Mouse (Mus musculus) neutrophil, adult 5-6 weeks (primary cell): ENCODE measurements around the gene Eif4enif1. TPM values are rescaled to one million over a fixed set of nuclear protein-coding genes. Genes with fewer than 3 reads are reported as not detected.
"Not testable (repeated sequence)": the region's sequence is repeated elsewhere in the genome, so short reads cannot be mapped to it uniquely, and the experiment has no call there.

ENCODE experiments used
- ATAC-seq: fragments of 151-379, 151-347 bp; 2 replicates; pipeline ENCODE4 v1.8.0; 2017; ENCODE audit warnings: mild to moderate bottlenecking, moderate TSS enrichment; ENCODE audit not compliant: insufficient number of reproducible peaks, poor library complexity, low FRiP score, severe bottlenecking; ENCODE audit errors: extremely low read depth
- total RNA-seq: library from RNA; stranded (forward); fragments of 200-1000 nt; gene quantifications from 2 replicates; pipeline ENCODE4 v1.2.3, GENCODE M21; 2017

Gene Eif4enif1
- total RNA-seq, 1 experiment from 2014 or later, result 81.2 TPM

DNA sequence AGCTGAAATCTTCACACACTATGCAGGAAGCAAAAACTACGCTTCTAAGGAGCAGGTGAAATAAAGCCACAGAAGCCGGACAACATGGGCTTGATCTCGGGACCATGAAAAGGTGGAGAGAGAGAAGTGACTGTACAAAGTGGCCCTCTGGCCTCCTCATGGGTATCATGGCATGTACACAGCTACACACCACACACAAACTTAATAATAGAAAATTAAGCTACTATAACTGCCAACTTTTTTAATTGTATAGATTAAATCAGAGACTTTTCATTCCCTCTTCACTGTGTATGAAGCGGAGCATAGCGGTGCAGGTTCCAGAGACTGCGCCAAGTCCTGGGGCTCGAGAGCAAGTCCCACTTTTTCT, 22.5 kb upstream of the Eif4enif1 start:
- ATAC-seq, result not testable (repeated sequence)

DNA sequence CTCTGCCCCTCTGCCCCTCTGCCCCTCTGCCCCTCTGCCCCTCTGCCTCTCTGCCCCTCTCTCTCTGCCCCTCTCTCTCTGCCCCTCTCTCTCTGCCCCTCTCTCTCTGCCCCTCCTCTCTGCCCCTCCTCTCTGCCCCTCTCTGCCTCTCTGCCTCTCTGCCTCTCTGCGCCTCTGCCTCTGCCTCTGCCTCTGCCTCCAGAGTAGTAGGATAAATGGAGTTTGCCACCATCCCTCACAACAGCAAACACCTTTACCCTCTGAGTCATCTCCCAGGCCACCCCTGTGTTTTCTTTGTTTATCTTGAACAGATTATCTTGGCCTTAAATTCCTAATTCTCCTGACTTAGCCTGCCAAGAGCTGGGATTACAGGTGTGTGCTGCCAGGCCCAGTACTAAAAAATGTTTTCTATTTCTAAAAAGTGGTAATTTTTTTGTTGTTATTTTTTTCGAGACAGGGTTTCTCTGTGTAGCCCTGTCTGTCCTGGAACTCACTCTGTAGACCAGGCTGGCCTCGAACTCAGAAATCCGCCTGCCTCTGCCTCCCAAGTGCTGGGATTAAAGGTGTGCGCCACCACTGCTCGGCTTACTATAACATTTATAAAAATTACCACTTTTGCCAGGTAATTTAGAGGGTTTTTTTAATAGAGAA, 21.6 kb upstream of the Eif4enif1 start:
- ATAC-seq, result not testable (repeated sequence)

DNA sequence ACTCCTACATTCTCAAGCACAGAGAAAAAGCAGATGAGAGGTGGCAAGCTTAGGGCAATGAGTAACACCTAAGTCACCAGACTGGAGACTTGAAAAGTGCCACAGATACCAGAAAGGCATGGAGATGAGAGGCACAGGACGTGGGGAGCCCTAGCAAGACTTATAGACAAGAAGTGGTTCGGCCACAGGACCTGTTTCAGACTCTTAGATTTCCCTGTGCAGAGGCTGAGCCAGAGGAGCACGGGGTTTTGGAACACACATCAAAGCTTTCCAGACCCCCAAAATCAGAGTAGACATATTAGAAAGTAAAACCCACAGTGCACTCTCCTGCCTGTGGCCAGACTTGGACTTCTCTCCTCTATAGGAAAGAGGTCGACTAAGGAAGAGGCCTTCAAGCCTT, 20.9 kb upstream of the Eif4enif1 start:
- ATAC-seq, result peak; percentile 1

DNA sequence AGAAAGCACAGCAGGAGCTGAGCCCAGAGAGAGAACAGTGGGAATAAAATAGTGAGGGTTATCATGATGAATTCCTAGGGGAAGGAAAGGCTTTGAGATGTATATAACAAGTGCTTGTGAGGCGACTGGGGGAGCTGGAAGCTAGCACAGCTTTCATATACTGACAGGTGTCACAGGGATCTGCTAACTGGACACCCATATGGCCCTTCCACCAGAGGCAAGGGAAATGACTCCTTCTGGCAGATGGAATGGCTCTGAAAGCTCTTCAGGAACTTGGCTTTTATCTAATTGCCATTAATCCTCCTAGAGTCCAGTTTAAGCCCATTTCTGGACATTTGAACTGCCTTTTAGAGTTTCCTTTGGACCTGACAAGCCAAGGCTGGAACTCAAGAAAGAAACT, 20.2 kb upstream of the Eif4enif1 start:
- ATAC-seq, result not testable (repeated sequence)

DNA sequence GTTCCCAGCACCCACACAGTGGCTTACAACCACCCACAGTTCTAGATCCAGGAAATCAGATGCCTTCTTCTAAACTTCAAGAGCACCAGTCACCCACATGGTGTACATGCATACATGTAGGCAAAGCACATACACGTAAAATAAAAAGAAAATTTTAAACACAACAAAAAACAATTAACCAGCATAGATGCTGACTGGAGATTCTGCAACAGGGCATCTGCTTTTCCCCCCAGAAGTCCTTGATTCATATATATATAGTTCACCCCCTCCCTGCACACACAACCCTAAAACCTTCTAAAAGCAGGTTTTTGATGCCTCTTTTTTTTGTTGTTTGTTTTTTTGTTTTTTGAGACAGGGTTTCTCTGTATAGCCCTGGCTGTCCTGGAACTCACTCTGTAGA, 19.5 kb upstream of the Eif4enif1 start:
- ATAC-seq, result not testable (repeated sequence)

DNA sequence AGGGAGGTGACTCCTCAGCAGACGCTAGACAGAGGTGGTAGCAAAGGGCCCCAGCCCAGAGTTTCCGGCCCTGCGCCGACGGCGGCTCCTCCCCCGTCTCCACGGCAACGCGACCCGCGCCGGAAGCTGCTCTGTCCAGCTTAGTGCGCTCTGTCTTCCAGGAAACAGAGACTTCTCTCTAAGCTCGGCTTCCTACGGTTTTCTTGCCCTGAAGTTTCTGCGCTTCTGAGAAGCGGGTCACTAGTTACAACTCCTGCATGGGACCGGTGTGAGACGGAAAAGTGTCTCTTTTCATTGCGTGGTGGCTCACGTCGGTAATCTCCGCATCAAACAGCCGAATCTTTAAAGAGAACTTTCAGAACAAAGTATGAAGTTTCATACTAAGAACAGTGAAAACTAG, 8.8 kb upstream of the Eif4enif1 start, which contains the start of gene Sfi1:
TSS of gene Sfi1 (minus strand) at position 101 of the 400 bp plus-strand sequence.
- ATAC-seq, result no peak

DNA sequence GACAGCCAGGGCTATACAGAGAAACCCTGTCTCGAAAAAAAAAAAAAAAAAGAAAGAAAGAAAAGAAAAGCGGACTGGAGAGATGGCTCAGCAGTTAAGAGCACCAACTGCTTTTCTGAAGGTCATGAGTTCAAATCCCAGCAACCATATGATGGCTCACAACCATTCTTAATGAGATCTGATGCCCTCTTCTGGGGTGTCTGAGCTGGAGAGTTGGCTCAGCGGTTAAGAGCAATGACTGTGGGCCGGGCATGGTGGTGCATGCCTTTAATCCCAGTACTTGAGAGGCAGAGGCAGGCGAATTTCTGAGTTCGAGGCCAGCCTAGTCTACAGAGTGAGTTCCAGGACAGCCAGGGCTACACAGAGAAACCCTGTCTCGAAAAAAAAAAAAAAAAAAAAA, 1.6 kb upstream of the Eif4enif1 start:
- ATAC-seq, result not testable (repeated sequence)

DNA sequence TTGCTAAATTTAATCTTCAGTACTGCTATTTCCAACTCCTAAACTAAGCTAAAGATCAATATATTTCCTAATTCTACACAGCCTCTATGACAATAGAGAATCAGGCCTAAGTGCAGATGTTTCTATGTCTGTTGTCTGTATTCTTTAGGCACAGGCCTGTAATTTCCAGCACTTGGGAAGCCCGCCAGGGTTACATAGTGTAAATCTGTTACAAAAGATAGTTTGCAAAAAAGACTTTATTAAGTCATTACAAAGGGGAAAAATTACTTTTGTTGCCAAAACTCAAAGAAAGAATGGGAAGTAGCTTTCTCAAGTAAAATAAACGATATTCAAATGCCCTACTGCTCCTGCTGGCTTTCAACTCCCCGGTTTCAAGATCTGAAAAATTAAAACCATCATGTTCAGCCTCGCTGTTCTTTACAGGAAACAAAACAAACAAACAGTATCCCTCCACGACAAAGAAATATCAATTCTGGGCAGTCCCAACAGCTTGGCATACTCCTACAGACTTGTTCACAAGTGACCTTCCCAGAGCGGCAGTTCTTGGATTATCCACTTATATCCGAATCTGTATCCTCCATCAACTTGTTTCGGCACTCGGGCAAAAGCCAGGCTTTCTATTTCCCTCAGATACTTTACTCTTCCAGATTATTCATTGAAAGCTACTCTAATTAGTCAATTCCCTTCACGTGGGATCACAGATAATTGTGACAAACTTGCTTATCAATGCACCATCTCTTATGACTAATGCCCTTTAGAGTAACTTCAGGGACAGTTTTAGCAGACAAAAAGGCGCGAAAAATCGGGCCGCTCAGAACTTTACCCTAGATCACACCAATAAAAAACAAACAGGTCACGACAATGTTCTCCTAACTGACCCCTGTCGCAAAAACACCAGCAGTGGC, 614 bp upstream of the Eif4enif1 start:
- ATAC-seq, result no peak

DNA sequence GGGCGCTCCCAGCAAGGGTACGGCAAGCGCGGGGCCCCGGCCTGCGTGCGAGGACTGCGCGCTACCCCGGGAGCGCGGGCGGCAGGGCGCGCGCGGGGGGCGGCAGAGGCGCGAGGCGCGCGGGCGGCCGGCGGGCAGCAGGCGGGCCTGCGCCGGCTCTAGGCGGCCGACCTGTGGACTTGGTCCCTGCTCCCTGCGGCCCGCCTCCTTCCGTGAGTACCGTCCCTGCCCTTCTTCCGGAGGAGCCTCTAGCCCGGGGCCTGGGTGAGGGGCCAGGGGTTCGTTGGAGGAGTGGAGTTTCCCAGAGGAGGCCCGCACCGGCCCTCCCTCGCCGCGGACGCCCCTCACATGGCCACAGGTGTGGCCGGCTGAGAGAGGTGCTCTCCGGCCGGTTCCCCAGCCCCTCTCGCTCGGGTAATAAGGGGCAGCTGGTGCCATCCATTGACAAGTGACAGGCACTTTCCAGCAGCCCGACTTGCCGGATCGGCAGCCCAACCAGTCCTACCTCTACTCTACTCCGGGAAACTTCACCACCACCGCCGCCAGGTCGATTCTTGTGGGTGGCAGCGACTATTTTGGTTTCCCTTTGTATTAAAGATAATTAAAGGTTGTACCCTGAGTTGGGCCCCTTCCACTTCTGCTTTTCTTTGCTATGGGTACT, 719 bp downstream of the Eif4enif1 start:
- ATAC-seq, result no peak

DNA sequence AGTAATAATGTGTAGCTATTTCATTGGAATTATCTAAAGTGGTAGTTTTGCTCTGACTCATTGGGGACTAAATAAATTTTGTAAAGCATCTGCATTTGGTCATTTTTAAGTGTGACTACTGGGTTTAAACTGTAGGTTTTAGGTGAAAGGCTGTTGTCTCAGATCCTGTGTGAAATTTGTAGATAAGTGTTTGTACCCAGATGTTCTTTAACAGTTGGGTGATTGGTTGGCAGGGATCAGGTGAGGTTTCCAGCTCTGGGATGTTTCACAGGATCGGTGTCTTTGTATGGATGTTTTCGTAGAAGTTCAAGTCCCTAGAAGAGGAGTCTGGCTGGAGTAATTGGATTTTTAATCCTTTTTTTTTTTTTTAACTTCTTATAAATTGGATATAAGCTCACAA, 1.6 kb downstream of the Eif4enif1 start:
- no peak for ATAC-seq

DNA sequence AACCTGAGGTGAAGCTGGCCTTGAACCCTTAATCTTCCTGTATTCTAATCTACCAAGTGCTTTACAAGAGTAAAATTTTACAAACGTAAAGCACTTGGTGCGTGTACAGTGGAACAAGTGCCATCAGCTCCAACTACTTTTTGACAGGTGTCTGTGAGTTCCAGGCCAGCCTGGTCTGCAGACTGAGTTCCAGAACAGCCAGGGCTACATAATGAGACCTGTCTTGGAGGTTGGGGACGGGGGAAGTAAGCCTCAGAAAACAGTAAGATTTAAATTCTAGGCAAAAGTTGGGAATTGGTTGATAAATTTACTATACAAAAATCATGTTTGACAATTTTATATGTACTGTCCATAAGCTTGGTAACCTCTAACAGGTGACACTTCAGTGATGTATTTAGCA, 3.0 kb downstream of the Eif4enif1 start:
- ATAC-seq, result no peak

DNA sequence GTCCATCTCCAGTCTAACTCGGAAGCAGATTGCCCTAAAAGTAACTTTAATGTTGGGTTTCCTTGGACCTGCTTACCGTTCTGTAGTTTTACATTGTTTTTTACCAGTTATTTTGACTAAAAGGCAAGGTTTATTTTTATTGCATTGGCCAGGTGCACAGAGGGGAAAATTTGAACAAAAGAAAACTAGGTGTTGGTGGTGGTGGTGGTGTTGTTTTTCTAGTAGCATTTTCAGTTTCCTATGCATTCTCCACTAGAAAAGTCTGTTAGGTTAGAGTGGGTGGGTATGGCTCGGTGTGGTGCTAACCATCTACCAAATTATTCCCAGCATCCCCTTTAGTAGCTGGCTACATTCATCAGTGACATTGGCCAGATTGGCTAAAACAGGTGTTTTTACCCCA, 4.6 kb downstream of the Eif4enif1 start:
- no peak for ATAC-seq

DNA sequence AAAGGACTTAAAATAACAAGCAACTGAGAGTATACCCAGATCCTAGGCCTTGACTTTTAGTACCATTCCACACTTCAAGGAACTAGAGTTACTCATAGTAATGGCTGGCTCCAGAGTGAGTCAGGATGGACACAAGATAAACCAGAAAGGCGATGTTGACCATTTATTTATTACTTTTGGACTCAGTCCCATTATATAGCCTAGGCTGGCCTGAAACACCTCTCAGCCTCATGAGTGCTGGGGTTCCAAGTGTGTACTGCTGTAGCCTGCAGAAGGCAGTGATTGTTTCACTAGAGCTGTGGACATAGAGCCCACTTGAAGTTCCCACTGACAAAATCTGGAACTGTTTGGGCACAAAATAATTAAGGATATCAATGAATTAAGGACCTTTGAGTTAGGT, 10.3 kb downstream of the Eif4enif1 start:
- no peak for ATAC-seq

DNA sequence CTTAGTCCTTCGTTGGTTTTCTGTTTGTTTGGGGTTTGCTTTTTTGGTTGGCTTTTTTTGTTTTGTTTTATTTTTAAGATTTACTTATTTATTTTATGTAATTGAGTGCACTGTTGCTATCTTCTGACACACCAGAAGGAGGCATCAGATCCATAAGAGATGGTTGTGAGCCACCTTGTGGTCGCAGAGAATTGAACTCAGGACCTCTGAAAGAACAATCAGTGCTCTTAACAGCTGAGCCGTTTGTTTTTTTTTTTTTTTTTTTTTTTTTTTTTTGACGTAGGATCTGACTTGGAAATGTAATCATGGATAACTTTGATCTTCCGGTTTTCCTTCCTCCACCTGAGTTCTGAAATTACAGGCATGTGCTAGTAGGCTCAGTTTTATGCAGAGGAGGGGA, 20.9 kb downstream of the Eif4enif1 start:
- ATAC-seq, result no peak

DNA sequence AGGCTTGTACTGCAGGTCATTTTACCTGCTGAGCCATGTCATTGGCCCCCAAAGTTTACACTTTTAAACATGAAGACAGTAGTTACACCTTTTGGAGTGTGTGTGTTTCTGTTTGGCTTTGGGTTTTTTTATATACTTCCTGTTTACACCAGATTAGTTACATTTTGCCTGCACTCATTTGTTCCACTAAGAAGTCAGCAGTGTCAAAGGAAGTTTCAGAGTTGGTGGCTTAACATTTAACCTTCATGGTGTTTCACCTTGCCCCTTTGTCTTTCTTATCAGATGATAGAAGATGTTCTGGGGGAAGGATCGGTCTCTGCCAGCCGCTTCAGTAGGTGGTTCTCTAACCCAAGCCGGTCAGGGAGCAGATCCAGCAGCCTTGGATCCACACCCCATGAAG, 24.9 kb downstream of the Eif4enif1 start:
- ATAC-seq, result no peak

DNA sequence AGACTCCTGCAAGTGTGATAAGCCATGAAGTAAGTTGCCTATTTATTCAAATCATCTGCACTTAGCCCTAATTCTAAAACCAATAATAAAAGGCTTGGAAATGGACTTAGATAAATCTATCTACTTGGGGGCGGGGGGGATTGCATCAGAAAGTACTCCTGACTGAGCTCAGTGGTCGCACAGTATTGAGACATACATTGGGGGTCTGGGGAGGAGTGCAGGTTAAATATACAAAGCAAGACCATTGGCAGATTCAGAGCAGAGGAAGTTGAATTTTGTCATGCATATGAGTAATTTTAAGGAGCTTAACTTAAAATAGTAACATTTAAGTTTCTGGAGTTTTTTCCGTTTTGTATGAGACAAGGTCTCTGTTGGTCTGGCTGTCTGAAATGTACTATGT, 30.1 kb downstream of the Eif4enif1 start:
- ATAC-seq, result no peak

DNA sequence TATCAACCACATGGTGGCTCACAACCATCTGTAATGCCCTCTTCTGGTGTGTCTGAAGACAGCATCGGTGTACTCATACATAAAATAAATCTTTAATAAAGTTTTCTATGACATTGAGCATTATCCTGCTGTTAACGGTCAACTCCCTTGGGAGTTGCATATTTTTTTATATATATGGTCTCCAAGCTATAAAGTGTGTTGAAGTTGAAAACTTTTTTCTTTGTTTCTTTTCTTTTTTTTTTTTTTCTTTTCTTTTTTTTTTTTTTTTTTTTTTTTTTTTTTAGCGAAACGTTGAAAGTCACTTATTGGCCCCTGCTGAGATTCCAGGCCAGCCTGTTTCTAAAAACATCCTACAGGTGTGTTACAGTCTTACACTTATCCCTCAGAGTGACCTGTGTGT, 31.5 kb downstream of the Eif4enif1 start:
- no peak for ATAC-seq

DNA sequence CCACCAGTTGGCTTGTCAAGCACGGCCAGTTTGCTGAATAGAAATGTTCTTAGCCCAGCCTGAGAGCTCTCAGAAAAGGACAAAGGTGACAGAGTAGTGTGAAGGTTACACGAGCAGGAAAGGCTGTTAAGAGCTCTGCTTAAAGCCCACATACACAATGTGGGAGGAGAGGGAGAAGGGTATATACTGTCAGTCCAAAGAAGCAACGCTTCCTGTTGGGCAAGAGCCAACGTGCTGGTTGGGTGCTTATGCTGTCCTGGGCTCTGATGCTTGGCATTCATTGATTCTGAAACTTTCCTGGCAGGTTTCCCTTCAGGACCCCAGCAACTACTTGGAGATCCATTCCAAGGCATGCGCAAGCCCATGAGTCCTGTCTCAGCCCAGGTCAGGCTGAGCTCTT, 33.1 kb downstream of the Eif4enif1 start:
- no peak for ATAC-seq

DNA sequence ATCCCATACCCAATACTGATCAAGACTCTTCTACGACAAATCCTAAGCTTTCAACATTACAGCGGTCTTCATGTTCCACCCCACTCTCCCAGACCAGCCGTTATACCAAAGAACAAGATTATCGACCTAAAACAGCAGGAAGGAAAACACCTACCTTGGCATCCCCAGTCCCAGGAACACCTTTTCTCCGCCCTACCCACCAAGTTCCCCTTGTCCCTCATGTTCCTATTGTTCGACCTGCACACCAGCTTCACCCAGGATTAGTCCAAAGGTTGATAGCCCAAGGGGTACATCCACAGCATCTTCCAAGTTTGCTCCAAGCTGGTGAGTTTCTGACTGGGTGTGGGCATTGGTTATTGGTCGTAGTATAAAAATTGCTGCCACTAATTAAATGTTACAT, 40.2 kb downstream of the Eif4enif1 start:
- no peak for ATAC-seq

DNA sequence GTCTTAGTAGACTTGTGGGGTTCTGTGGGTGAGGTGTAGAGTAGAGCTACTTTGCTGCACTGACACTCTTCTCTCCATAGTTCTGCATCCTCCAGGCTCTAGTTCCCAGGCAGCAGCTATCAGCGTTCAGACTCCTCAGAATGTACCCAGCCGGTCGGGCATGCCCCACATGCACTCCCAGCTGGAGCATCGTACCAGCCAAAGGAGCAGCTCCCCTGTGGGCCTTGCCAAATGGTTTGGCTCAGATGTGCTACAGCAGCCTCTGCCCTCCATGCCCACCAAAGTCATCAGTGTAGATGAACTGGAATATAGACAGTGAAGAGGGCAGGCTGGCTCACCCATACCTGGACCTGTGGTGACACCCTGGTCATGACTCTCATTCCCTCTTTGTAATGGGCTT, 41.6 kb downstream of the Eif4enif1 start:
- ATAC-seq, result no peak
